Mouse (Mus musculus) liver, adult 2 months (tissue): ENCODE data around the gene Ppp1r14b. TPM values are rescaled to one million over a fixed set of nuclear protein-coding genes. Genes with fewer than 3 reads are reported as not detected.

ENCODE experiments used
- DNase-seq: peaks from one replicate; pipeline ENCODE4 v3.0.0-alpha.2; 2011; ENCODE audit warnings: low read depth, low spot score; ENCODE audit errors: extremely low read depth
- H3K27ac ChIP-seq: fragments of 200-500 bp; replicated peaks from 2 replicates; pipeline ENCODE4 v1.5.1; 2012; ENCODE audit warnings: low read depth, mild to moderate bottlenecking, control low read depth, inconsistent platforms, low read length; ENCODE audit not compliant: insufficient read depth
- H3K27me3 ChIP-seq: fragments of 200-500 bp; 2 replicates; pipeline ENCODE4 v1.6.1; 2012; ENCODE audit warnings: mild to moderate bottlenecking, moderate library complexity, low read length, inconsistent platforms; ENCODE audit not compliant: control insufficient read depth, insufficient read depth
- H3K36me3 ChIP-seq: fragments of 200-500 bp; 2 replicates; pipeline ENCODE4 v1.6.1; 2012; ENCODE audit warnings: low read length, inconsistent platforms; ENCODE audit not compliant: control insufficient read depth, insufficient read depth
- H3K4me1 ChIP-seq: fragments of 200-500 bp; 2 replicates; pipeline ENCODE4 v1.6.1; 2011; ENCODE audit warnings: low read length; ENCODE audit not compliant: control insufficient read depth, insufficient read depth
- H3K4me3 ChIP-seq: fragments of 200-500 bp; 2 replicates; pipeline ENCODE4 v1.5.1; 2011; ENCODE audit warnings: low read depth, mild to moderate bottlenecking, control low read depth, low read length, moderate library complexity; ENCODE audit not compliant: insufficient read depth
- H3K79me2 ChIP-seq: fragments of 200-500 bp; 2 replicates; pipeline ENCODE4 v1.6.1; 2012; ENCODE audit warnings: inconsistent platforms, mild to moderate bottlenecking, low read length, moderate library complexity; ENCODE audit not compliant: control insufficient read depth, insufficient read depth
- H3K9ac ChIP-seq: fragments of 200-500 bp; 2 replicates; pipeline ENCODE4 v1.6.1; 2012; ENCODE audit warnings: low read depth, mild to moderate bottlenecking, control low read depth, inconsistent platforms, low read length
- CTCF ChIP-seq: fragments of 200-500 bp; IDR thresholded peaks from 2 replicates; pipeline ENCODE4 v1.5.1; 2011; ENCODE audit warnings: low read depth, low read length, control low read depth
- POLR2A ChIP-seq: fragments of 200-500 bp; IDR thresholded peaks from 2 replicates; pipeline ENCODE4 v1.6.1; 2011; ENCODE audit warnings: low read length, control low read depth; ENCODE audit not compliant: insufficient read depth; ENCODE audit errors: extremely low read depth
- WGBS: fragments of 180-500 bp; shearing (Covaris S2); methylation state at CpG from one replicate; pipeline ENCODE4 v1.1.7; 2018; 5-methylcytosine and 5-hydroxymethylcytosine counted together
- polyA plus RNA-seq: library from polyadenylated mRNA; depleted of rRNA; stranded (reverse); fragments of >200 nt; gene quantifications from 2 replicates; pipeline ENCODE4 v1.2.3, GENCODE M21; 2012; rRNA removed
- total RNA-seq: library from RNA; depleted of rRNA; stranded (reverse); fragments of >200 nt; gene quantifications from 2 replicates; pipeline ENCODE4 v1.2.3, GENCODE M21; 2014; rRNA removed

Ppp1r14b gene
- total and polyA plus RNA-seq, 2 experiments: 14.0 to 38.2 TPM

- Histone ChIP-seq H3K36me3 (peaks cover 37% of the 10 kb centered on the region), H3K9ac (no peak overlapping the region), H3K4me1 (no peaks in the 10 kb centered on the region), H3K79me2 (no peaks in the 10 kb centered on the region), H3K27ac (no peak overlapping the region), H3K4me3 (no peak overlapping the region), H3K27me3 (no peaks in the 10 kb centered on the region)
- DNase-seq: peak; percentile 58
- peak; percentile 69 for TF ChIP-seq CTCF
- TF ChIP-seq POLR2A: no peak
- 42% methylated on average over 3 of the region's 3 CpGs for WGBS
Measured at GRCm38 (mm10) chr19:7020224-7020641, 45.5 kb downstream of the Ppp1r14b start.

Other genes starting within 250 kb of the Ppp1r14b start
- 3.9 and 5.8 TPM in 2 replicates for gene Rps6ka4, start 134.3 kb upstream of the Ppp1r14b start, total RNA-seq
- 7.8 and 8.4 TPM in 2 replicates for gene Rps6ka4, start 134.3 kb upstream of the Ppp1r14b start, polyA plus RNA-seq
- gene Ccdc88b, start 116.8 kb upstream of the Ppp1r14b start, total RNA-seq: 0.60 and 1.4 TPM in 2 replicates
- 1.9 TPM in 2 replicates for gene Ccdc88b, start 116.8 kb upstream of the Ppp1r14b start, polyA plus RNA-seq
- gene Trmt112, start 65.3 kb upstream of the Ppp1r14b start, total RNA-seq: 30.7 and 43.6 TPM in 2 replicates
- 89.7 and 101 TPM in 2 replicates for gene Trmt112, start 65.3 kb upstream of the Ppp1r14b start, polyA plus RNA-seq
- gene Prdx5, start 64.9 kb upstream of the Ppp1r14b start, total RNA-seq: 403 and 615 TPM in 2 replicates
- gene Prdx5, start 64.9 kb upstream of the Ppp1r14b start, polyA plus RNA-seq: 364 and 379 TPM in 2 replicates
- gene Esrra, start 53.2 kb upstream of the Ppp1r14b start, total RNA-seq: 25.9 and 27.7 TPM in 2 replicates
- 36.6 and 40.6 TPM in 2 replicates for gene Esrra, start 53.2 kb upstream of the Ppp1r14b start, polyA plus RNA-seq
- gene Catsperz, start 49.6 kb upstream of the Ppp1r14b start, total RNA-seq: not detected in 2 replicates
- gene Catsperz, start 49.6 kb upstream of the Ppp1r14b start, polyA plus RNA-seq: not detected in 2 replicates
- gene Kcnk4, start 40.5 kb upstream of the Ppp1r14b start, total RNA-seq: 0.07 TPM in 1 of 2 replicates, not detected in the other
- 0.05 TPM in 1 of 2 replicates, not detected in the other for gene Kcnk4, start 40.5 kb upstream of the Ppp1r14b start, polyA plus RNA-seq
- 26.2 and 28.1 TPM in 2 replicates for gene Bad, start 33.1 kb upstream of the Ppp1r14b start, total RNA-seq
- gene Bad, start 33.1 kb upstream of the Ppp1r14b start, polyA plus RNA-seq: 38.7 and 40.3 TPM in 2 replicates
- gene Gpr137, start 32.5 kb upstream of the Ppp1r14b start, total RNA-seq: 12.3 and 14.0 TPM in 2 replicates
- gene Gpr137, start 32.5 kb upstream of the Ppp1r14b start, polyA plus RNA-seq: 52.6 and 61.1 TPM in 2 replicates
- 5.9 and 9.6 TPM in 2 replicates for gene Plcb3, start 1.5 kb downstream of the Ppp1r14b start, total RNA-seq
- 15.7 and 27.6 TPM in 2 replicates for gene Plcb3, start 1.5 kb downstream of the Ppp1r14b start, polyA plus RNA-seq
- 66.2 and 92.8 TPM in 2 replicates for gene Fkbp2, start 5.5 kb downstream of the Ppp1r14b start, total RNA-seq
- 60.0 and 97.3 TPM in 2 replicates for gene Fkbp2, start 5.5 kb downstream of the Ppp1r14b start, polyA plus RNA-seq
- gene Vegfb, start 12.7 kb downstream of the Ppp1r14b start, total RNA-seq: 1.9 and 3.2 TPM in 2 replicates
- 16.8 and 20.4 TPM in 2 replicates for gene Vegfb, start 12.7 kb downstream of the Ppp1r14b start, polyA plus RNA-seq
- 11.2 and 13.3 TPM in 2 replicates for gene Dnajc4, start 17.6 kb downstream of the Ppp1r14b start, total RNA-seq
- 22.3 and 23.7 TPM in 2 replicates for gene Dnajc4, start 17.6 kb downstream of the Ppp1r14b start, polyA plus RNA-seq
- gene Nudt22, start 21.1 kb downstream of the Ppp1r14b start, total RNA-seq: 14.4 and 16.4 TPM in 2 replicates
- 29.3 and 30.9 TPM in 2 replicates for gene Nudt22, start 21.1 kb downstream of the Ppp1r14b start, polyA plus RNA-seq
- 2.0 and 3.0 TPM in 2 replicates for gene Trpt1, start 21.2 kb downstream of the Ppp1r14b start, total RNA-seq
- gene Trpt1, start 21.2 kb downstream of the Ppp1r14b start, polyA plus RNA-seq: 7.0 and 7.9 TPM in 2 replicates
- gene Fermt3, start 44.5 kb downstream of the Ppp1r14b start, total RNA-seq: 3.1 and 3.4 TPM in 2 replicates
- gene Fermt3, start 44.5 kb downstream of the Ppp1r14b start, polyA plus RNA-seq: 3.2 and 6.3 TPM in 2 replicates
- gene Stip1, start 65.0 kb downstream of the Ppp1r14b start, total RNA-seq: 44.9 and 49.4 TPM in 2 replicates
- gene Stip1, start 65.0 kb downstream of the Ppp1r14b start, polyA plus RNA-seq: 32.3 and 37.2 TPM in 2 replicates
- 12.2 and 15.0 TPM in 2 replicates for gene Macrod1, start 81.8 kb downstream of the Ppp1r14b start, total RNA-seq
- gene Macrod1, start 81.8 kb downstream of the Ppp1r14b start, polyA plus RNA-seq: 115 and 120 TPM in 2 replicates
- gene Flrt1, start 130.8 kb downstream of the Ppp1r14b start, total RNA-seq: 0.09 and 0.40 TPM in 2 replicates
- 0.27 and 0.31 TPM in 2 replicates for gene Flrt1, start 130.8 kb downstream of the Ppp1r14b start, polyA plus RNA-seq
- 39.5 and 43.3 TPM in 2 replicates for gene Otub1, start 231.3 kb downstream of the Ppp1r14b start, total RNA-seq
- gene Otub1, start 231.3 kb downstream of the Ppp1r14b start, polyA plus RNA-seq: 55.9 and 61.2 TPM in 2 replicates
- 252 and 362 TPM in 2 replicates for gene Cox8a, start 242.6 kb downstream of the Ppp1r14b start, total RNA-seq
- gene Cox8a, start 242.6 kb downstream of the Ppp1r14b start, polyA plus RNA-seq: 1,697 and 1,918 TPM in 2 replicates